Mouse (Mus musculus): Measurements from ENCODE around the gene Trpm8.

- TF ChIP-seq POLR2A (IDR thresholded peaks at IDR 0.05; ENCODE audit: low read depth, low read length) (no peak), CTCF (IDR thresholded peaks at IDR 0.05; ENCODE audit: extremely low read depth, insufficient read depth, insufficient read length, insufficient replicate concordance) (no peak)
These were observed 78.2 kb downstream of the Trpm8 start for GRCm38 (mm10) chr1:88355681-88356080.

Measured in spleen, adult 2 months (tissue).